Mouse (Mus musculus) ES-E14 (cell line): ENCODE measurements around the gene Musk.

ENCODE experiments used
- HCFC1 ChIP-seq: IDR thresholded peaks from 2 replicates; pipeline ENCODE4 v1.6.1; 2012; ENCODE audit warnings: low read length, inconsistent platforms, borderline replicate concordance; ENCODE audit not compliant: insufficient read depth
- MAFK ChIP-seq: IDR thresholded peaks from 2 replicates; pipeline ENCODE4 v1.6.1; 2014; ENCODE audit warnings: mild to moderate bottlenecking, low read depth, low read length, inconsistent platforms; ENCODE audit not compliant: insufficient read depth
- ZC3H11A ChIP-seq: IDR thresholded peaks from 2 replicates; pipeline ENCODE4 v1.6.1; 2012; ENCODE audit warnings: low read depth, mild to moderate bottlenecking, inconsistent platforms, low read length, borderline replicate concordance
- ZNF384 ChIP-seq: IDR thresholded peaks from 2 replicates; pipeline ENCODE4 v1.6.1; 2012; ENCODE audit warnings: low read depth, low read length, inconsistent platforms

- no peak for TF ChIP-seq MAFK
- no peak for TF ChIP-seq ZC3H11A
- no peak for TF ChIP-seq HCFC1
- TF ChIP-seq ZNF384, result no peak
These were observed 31.8 kb downstream of the Musk start for GRCm38 (mm10) chr4:58317536-58317935.
